Mouse (Mus musculus): ENCODE data around the gene Lpar5.

GRCm38 (mm10) chr6:125098513-125098912 is 30.8 kb downstream of the Lpar5 start:
- no peak for TF ChIP-seq CTCF (IDR thresholded peaks at IDR 0.05; ENCODE audit: insufficient read depth, low read length)
- no peak for TF ChIP-seq POLR2A (IDR thresholded peaks at IDR 0.05; ENCODE audit: borderline replicate concordance, extremely low read depth, low read depth, low read length)

All from lung, adult 2 months (tissue).